Mouse (Mus musculus): ENCODE results near the gene Osbpl3. TPM values are rescaled to one million over a fixed set of nuclear protein-coding genes. Genes with fewer than 3 reads are reported as not detected.

Osbpl3 gene
- total and polyA plus RNA-seq, 2 experiments: 0.15 to 0.83 TPM

GRCm38 (mm10) chr6:50457551-50458348 lies 1.7 kb upstream of the Osbpl3 start:
- Histone ChIP-seq H3K4me1 (ENCODE audit: control insufficient read depth, insufficient read depth, low read length) (peaks cover 6% of the 10 kb centered on the region; the same call in 1 of the 2 replicates), H3K27ac (replicated peaks; ENCODE audit: insufficient read depth, low read depth, low read length) (no peak overlapping the region), H3K36me3 (ENCODE audit: control insufficient read depth, insufficient read depth, low read length) (no peaks in the 10 kb centered on the region), H3K4me3 (ENCODE audit: insufficient read depth, low read depth, low read length) (no peak overlapping the region), H3K27me3 (ENCODE audit: control insufficient read depth, insufficient read depth, low read length) (peaks cover 9% of the 10 kb centered on the region), H3K9ac (ENCODE audit: low read depth, low read length) (no peak overlapping the region), H3K79me2 (ENCODE audit: control insufficient read depth, insufficient read depth, low read length) (no peaks in the 10 kb centered on the region)
- 63% methylated on average over 12 of the region's 12 CpGs for WGBS
- DNase-seq (ENCODE audit: extremely low read depth, low read depth, low spot score): peak; percentile 56
- TF ChIP-seq POLR2A (IDR thresholded peaks at IDR 0.05; ENCODE audit: extremely low read depth, insufficient read depth, low read length) (no peak), CTCF (IDR thresholded peaks at IDR 0.05; ENCODE audit: low read depth, low read length) (no peak)

- no peaks in the 10 kb centered on the region for H3K36me3 ChIP-seq (ENCODE audit: control insufficient read depth, insufficient read depth, low read length)
- peaks cover 6% of the 10 kb centered on the region; the same call in 1 of the 2 replicates for H3K4me1 ChIP-seq (ENCODE audit: control insufficient read depth, insufficient read depth, low read length)
- no peak overlapping the region for H3K27ac ChIP-seq (replicated peaks; ENCODE audit: insufficient read depth, low read depth, low read length)
- no peak for TF ChIP-seq POLR2A (IDR thresholded peaks at IDR 0.05; ENCODE audit: extremely low read depth, insufficient read depth, low read length)
- H3K9ac ChIP-seq (ENCODE audit: low read depth, low read length): no peak overlapping the region
- H3K27me3 ChIP-seq (ENCODE audit: control insufficient read depth, insufficient read depth, low read length): peaks cover 9% of the 10 kb centered on the region
- no peak for DNase-seq (ENCODE audit: extremely low read depth, low read depth, low spot score)
- H3K79me2 ChIP-seq (ENCODE audit: control insufficient read depth, insufficient read depth, low read length): no peaks in the 10 kb centered on the region
- H3K4me3 ChIP-seq (ENCODE audit: insufficient read depth, low read depth, low read length): no peak overlapping the region
- WGBS: 77% methylated on average over 14 of the region's 14 CpGs
Observed at GRCm38 (mm10) chr6:50456706-50457105, 705 bp upstream of the Osbpl3 start.

GRCm38 (mm10) chr6:50455102-50455828 lies 736 bp downstream of the Osbpl3 start:
- no peaks in the 10 kb centered on the region for H3K36me3 ChIP-seq (ENCODE audit: control insufficient read depth, insufficient read depth, low read length)
- peaks cover 9% of the 10 kb centered on the region for H3K27me3 ChIP-seq (ENCODE audit: control insufficient read depth, insufficient read depth, low read length)
- H3K4me3 ChIP-seq (ENCODE audit: insufficient read depth, low read depth, low read length): peak overlapping the region; percentile 55
- peak overlapping the region; percentile 48 for H3K9ac ChIP-seq (ENCODE audit: low read depth, low read length)
- no peaks in the 10 kb centered on the region for H3K79me2 ChIP-seq (ENCODE audit: control insufficient read depth, insufficient read depth, low read length)
- no peak overlapping the region for H3K27ac ChIP-seq (replicated peaks; ENCODE audit: insufficient read depth, low read depth, low read length)
- 4% methylated on average over 39 of the region's 39 CpGs for WGBS
- DNase-seq (ENCODE audit: extremely low read depth, low read depth, low spot score): no peak
- peaks cover 6% of the 10 kb centered on the region; the same call in 1 of the 2 replicates for H3K4me1 ChIP-seq (ENCODE audit: control insufficient read depth, insufficient read depth, low read length)
- TF ChIP-seq CTCF (IDR thresholded peaks at IDR 0.05; ENCODE audit: low read depth, low read length) (no peak), POLR2A (IDR thresholded peaks at IDR 0.05; ENCODE audit: extremely low read depth, insufficient read depth, low read length) (no peak)

- DNase-seq (ENCODE audit: extremely low read depth, low read depth, low spot score): no peak
- H3K36me3 ChIP-seq (ENCODE audit: control insufficient read depth, insufficient read depth, low read length): no peaks in the 10 kb centered on the region
- H3K9ac ChIP-seq (ENCODE audit: low read depth, low read length): no peak overlapping the region
- H3K79me2 ChIP-seq (ENCODE audit: control insufficient read depth, insufficient read depth, low read length): no peaks in the 10 kb centered on the region
- peaks cover 6% of the 10 kb centered on the region; the same call in 1 of the 2 replicates for H3K4me1 ChIP-seq (ENCODE audit: control insufficient read depth, insufficient read depth, low read length)
- TF ChIP-seq POLR2A (IDR thresholded peaks at IDR 0.05; ENCODE audit: extremely low read depth, insufficient read depth, low read length): no peak
- TF ChIP-seq CTCF (IDR thresholded peaks at IDR 0.05; ENCODE audit: low read depth, low read length): no peak
- H3K4me3 ChIP-seq (ENCODE audit: insufficient read depth, low read depth, low read length): no peak overlapping the region
- H3K27ac ChIP-seq (replicated peaks; ENCODE audit: insufficient read depth, low read depth, low read length): no peak overlapping the region
- H3K27me3 ChIP-seq (ENCODE audit: control insufficient read depth, insufficient read depth, low read length): peaks cover 9% of the 10 kb centered on the region
- 71% methylated on average over 6 of the region's 6 CpGs for WGBS
Observed at GRCm38 (mm10) chr6:50453651-50454050, 2.4 kb downstream of the Osbpl3 start.

GRCm38 (mm10) chr6:50452220-50452619 lies 3.8 kb downstream of the Osbpl3 start:
- TF ChIP-seq CTCF (IDR thresholded peaks at IDR 0.05; ENCODE audit: low read depth, low read length): no peak
- TF ChIP-seq POLR2A (IDR thresholded peaks at IDR 0.05; ENCODE audit: extremely low read depth, insufficient read depth, low read length): no peak
- peaks cover 9% of the 10 kb centered on the region for H3K27me3 ChIP-seq (ENCODE audit: control insufficient read depth, insufficient read depth, low read length)
- no peak overlapping the region for H3K4me3 ChIP-seq (ENCODE audit: insufficient read depth, low read depth, low read length)
- H3K79me2 ChIP-seq (ENCODE audit: control insufficient read depth, insufficient read depth, low read length): no peaks in the 10 kb centered on the region
- H3K9ac ChIP-seq (ENCODE audit: low read depth, low read length): no peak overlapping the region
- no peaks in the 10 kb centered on the region for H3K36me3 ChIP-seq (ENCODE audit: control insufficient read depth, insufficient read depth, low read length)
- no peak for DNase-seq (ENCODE audit: extremely low read depth, low read depth, low spot score)
- no peak overlapping the region for H3K27ac ChIP-seq (replicated peaks; ENCODE audit: insufficient read depth, low read depth, low read length)
- peaks cover 3% of the 10 kb centered on the region; the same call in 1 of the 2 replicates for H3K4me1 ChIP-seq (ENCODE audit: control insufficient read depth, insufficient read depth, low read length)
- WGBS: 93% methylated on average over 10 of the region's 10 CpGs
